Mouse (Mus musculus) kidney, postnatal 36 days (tissue): ENCODE measurements around the gene Zbtb16.

Experiments
- DNase-seq, 2 experiments: peaks; one replicate each; pipeline ENCODE4 v3.0.0; 2021 to 2022; ENCODE audit warnings: mixed read lengths in 2 of 2

The Zbtb16 gene

GRCm38 (mm10) chr9:48835631-48836565 is at the start of gene Zbtb16:
Zbtb16 (minus strand) TSS chr9:48836222.
- peak; percentile 84 to 91 for DNase-seq

DNA sequence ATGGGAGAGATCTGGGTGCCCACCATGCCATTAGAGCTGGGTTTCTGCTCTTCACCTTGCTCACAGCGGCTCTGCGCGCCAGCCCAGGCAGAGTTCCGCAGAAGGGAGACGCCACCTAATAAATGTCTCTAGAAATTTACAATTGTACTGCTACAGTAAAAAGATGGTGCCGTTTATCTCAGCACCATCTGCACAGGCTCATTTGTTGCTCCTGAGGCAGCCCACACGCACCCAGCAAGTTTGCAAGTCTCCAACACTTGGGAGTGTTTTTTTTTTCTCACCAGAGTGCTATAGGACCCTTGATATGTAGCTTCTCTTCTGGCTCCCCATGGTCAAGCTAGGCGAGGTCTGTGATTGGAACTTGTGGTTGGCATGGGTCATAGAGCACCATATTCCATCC is 36.9 kb upstream of the Zbtb16 start:
- no peak for DNase-seq

DNA sequence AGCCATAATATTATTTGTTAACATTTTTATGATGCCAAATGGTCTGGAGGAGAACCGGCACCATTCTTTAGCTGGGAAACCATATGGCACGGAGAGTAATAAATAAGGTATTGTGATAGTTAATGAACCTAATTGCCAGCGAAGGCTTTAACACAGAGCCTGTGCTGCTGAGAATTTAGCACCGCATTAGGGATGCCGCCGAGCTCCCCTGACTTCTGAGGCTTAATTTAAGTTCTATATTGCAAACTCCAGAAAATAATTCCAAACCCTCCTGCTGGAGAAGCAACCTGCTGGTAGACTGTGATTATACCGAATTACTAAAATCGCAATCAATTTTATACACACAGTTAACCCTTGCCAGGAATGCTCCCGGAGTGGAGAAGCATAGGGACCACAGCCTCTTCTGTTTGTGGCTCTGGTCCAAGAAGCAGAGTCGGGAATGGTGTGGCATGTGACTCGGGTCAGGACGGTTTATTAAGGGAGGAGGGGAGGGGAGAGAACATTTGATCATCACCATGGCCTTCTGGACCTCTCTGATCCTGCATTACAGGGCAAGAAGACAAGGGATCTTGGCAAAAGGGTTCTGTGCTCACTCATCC is 30.6 kb upstream of the Zbtb16 start:
- no peak for DNase-seq

- DNase-seq, result no peak
Observed at GRCm38 (mm10) chr9:48865235-48865634, 29.2 kb upstream of the Zbtb16 start.

DNA sequence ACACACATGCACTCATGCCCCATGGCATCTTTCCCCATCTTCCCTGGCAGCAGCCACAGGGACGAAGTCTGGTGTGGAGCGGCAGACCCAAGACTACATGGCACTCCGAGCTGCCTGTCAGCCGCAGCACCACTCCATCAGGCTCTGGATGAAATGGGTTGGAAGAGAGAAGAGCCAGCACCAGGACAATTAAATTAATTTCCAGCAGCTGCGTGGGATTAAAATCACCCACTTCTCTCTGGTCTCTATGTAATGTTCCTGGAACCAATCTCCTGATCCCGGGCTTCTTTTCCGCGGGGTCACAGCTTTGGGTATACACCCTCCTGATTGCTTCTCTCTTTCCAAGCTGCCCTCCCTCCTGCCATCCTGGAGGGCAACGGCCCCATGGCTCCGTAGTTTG is 25.5 kb upstream of the Zbtb16 start:
- no peak for DNase-seq

- DNase-seq, result peak; percentile 82 to 85
Observed at GRCm38 (mm10) chr9:48860526-48860845, 24.5 kb upstream of the Zbtb16 start.

GRCm38 (mm10) chr9:48859828-48860525 is 24.0 kb upstream of the Zbtb16 start:
- DNase-seq, result no peak

DNA sequence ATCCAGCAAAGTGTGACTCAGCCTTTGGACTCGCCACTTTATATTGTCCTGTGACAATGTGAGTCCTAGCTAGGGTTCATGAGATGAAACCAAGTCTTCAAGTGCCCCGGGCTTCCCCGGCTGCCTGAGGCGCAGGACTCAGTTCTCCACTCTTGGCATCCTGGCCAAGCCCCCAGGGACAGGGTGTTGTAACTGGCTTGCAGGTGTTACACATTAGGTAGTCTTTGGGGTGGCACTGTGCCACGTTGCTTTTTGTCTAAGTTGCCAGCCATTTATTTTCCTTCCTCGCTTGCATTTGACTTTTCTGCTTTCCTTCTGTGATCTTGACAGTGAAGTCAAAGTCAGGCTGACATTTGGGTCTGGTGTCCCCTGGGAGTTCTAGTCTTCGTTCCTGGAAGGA is 21.9 kb upstream of the Zbtb16 start:
- no peak for DNase-seq

- no peak for DNase-seq
Observed at GRCm38 (mm10) chr9:48856240-48856639, 20.2 kb upstream of the Zbtb16 start.

- no peak for DNase-seq
Observed at GRCm38 (mm10) chr9:48849531-48849930, 13.5 kb upstream of the Zbtb16 start.

DNA sequence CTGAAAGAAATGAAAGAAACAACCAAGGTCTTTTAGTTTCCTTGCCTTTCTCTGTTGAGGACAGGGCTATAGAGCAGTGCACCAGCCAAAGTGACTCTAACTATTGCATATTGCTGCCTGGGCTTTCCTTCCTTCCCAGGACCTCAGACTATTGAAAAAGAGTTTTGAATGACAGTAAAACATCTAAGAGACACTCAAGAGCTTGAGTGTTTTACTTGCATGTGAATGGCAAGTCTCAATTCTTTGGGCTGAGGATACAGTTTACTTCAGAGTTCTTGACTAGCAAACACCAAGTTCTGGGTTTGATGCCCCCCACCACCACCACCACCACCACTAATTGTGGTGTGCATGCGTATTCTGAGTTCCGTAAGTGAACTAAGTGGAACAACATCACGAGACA is 3.5 kb upstream of the Zbtb16 start:
- no peak for DNase-seq

- no peak for DNase-seq
Observed at GRCm38 (mm10) chr9:48838346-48838745, 2.3 kb upstream of the Zbtb16 start.

GRCm38 (mm10) chr9:48837181-48837580 is 1.2 kb upstream of the Zbtb16 start:
- peak; percentile 36 to 53 for DNase-seq

DNA sequence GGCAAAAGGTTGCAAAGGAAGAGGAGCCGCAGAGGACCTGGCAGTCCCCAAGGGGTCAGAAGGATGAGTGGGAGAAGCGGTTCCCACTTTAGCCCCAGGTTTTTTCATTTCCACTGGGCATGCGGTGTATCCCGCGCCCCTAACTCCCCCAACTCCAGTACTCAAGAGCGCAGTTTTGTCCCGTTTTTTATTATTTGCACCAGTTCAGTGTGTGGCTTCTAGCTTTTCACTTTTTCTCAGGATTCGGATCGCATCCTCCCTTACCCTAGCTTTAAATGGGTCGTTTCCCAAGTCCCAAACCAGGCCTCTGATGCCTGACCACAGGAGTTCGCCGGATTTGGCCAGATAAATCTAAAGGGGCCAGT is 526 bp upstream of the Zbtb16 start:
- peak in 1 of 2 experiments; percentile 8 for DNase-seq

GRCm38 (mm10) chr9:48834541-48835411 is 1.2 kb downstream of the Zbtb16 start:
- peak in 1 of 2 experiments; percentile 53 for DNase-seq

- no peak for DNase-seq
Observed at GRCm38 (mm10) chr9:48834006-48834405, 2.0 kb downstream of the Zbtb16 start.

GRCm38 (mm10) chr9:48833493-48833892 is 2.5 kb downstream of the Zbtb16 start:
- no peak for DNase-seq

DNA sequence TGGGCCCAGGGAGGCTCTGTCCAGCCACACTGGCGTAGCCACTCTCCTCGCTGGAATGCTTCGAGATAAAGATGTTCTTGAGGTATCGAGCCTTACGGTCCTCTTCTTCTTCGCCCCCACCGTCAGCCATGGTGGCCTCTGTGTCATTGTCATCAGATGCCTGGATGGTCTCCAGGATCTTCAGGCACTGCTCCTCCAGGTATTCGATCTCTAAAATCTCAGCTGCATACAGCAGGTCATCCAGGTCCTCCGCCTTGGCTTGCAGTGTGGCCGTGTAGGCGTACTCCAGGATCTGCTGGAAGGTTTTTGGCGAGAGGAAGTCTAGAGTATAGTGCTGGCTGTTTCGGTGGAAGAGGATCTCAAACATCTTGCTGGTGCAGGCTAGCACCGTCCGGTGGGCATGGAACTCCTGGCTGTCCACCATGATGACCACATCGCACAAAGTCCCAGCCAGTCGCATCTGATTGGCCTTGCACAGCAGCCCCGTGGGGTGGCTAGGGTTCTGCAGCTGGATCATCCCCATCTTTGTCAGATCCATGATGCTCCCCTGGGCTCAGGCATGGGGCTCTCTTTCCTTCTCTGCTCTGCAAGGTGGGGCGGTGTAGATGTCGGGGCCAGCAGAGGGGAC is 3.4 kb downstream of the Zbtb16 start:
- no peak for DNase-seq

- no peak for DNase-seq
Observed at GRCm38 (mm10) chr9:48831560-48832460, 4.2 kb downstream of the Zbtb16 start.

DNA sequence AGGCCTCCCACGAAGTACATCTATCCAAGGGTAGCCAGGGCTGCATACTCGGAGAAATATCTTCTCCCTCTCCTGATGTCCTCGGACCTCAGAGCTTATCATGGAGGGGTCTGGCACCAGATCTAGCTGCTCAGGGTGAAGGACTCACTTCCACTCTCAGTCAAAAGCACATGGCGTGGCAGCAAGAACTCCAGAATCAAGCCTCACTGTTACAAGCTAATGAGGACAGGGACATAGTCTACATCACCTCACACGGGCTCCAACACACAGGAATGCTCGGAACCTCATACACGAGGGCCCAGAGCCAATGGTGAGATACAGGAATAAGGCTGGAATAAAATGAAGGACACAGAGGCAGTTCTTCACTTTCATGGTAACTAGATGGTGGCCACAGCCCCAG is 7.2 kb downstream of the Zbtb16 start:
- DNase-seq, result no peak

- DNase-seq, result no peak
Observed at GRCm38 (mm10) chr9:48826377-48826889, 9.6 kb downstream of the Zbtb16 start.
